Mouse (Mus musculus) subcutaneous adipose tissue, adult 2 months (tissue): ENCODE measurements around the gene Tmem138. TPM values are rescaled to one million over a fixed set of nuclear protein-coding genes. Genes with fewer than 3 reads are reported as not detected.

ENCODE experiments used
- polyA plus RNA-seq: library from polyadenylated mRNA; depleted of rRNA; stranded (reverse); fragments of >200 nt; gene quantifications from 2 replicates; pipeline ENCODE4 v1.2.3, GENCODE M21; 2012; ENCODE audit warnings: low replicate concordance; rRNA removed

Gene Tmem138
- 10.9 and 16.8 TPM in 2 replicates for polyA plus RNA-seq

GRCm38 (mm10) chr19:10576690-10577561 is at the start of gene Tmem138, which contains the start of gene Cyb561a3:
Gene Tmem138 (minus strand): TSS chr19:10577362.
Gene Cyb561a3 (plus strand): TSS chr19:10577172.

GRCm38 (mm10) chr19:10605293-10605900 is 28.2 kb upstream of the Tmem138 start, which contains the start of the genes Ddb1 and Tkfc:
Gene Ddb1 (plus strand): TSS chr19:10605327.
Gene Tkfc (minus strand): TSS chr19:10605654.

GRCm38 (mm10) chr19:10555624-10556510 is 21.3 kb downstream of the Tmem138 start, which contains the start of gene Tmem216:
Gene Tmem216 (minus strand): TSS chr19:10556238.

GRCm38 (mm10) chr19:10525910-10526309 is 51.3 kb downstream of the Tmem138 start, which contains the start of gene Sdhaf2:
Gene Sdhaf2 (minus strand): TSS chr19:10526142.

GRCm38 (mm10) chr19:10525106-10525901 is 51.9 kb downstream of the Tmem138 start, which contains the start of gene Cpsf7:
Gene Cpsf7 (plus strand): TSS chr19:10525266.

Other genes starting within 250 kb of the Tmem138 start
- gene Syt7, start 188.3 kb downstream of the Tmem138 start, polyA plus RNA-seq: 5.1 and 7.2 TPM in 2 replicates
- 0.53 and 5.3 TPM in 2 replicates for gene Lrrc10b, start 119.9 kb downstream of the Tmem138 start, polyA plus RNA-seq
- 0.40 and 0.42 TPM in 2 replicates for gene Ppp1r32, start 94.4 kb downstream of the Tmem138 start, polyA plus RNA-seq
- 32.8 and 58.4 TPM in 2 replicates for gene Cpsf7, start 52.1 kb downstream of the Tmem138 start, polyA plus RNA-seq
- gene Sdhaf2, start 51.2 kb downstream of the Tmem138 start, polyA plus RNA-seq: 40.4 and 50.3 TPM in 2 replicates
- 35.7 and 58.1 TPM in 2 replicates for gene Tmem216, start 21.1 kb downstream of the Tmem138 start, polyA plus RNA-seq
- gene Cyb561a3, start 190 bp downstream of the Tmem138 start, polyA plus RNA-seq: 39.5 and 43.1 TPM in 2 replicates
- 162 and 243 TPM in 2 replicates for gene Ddb1, start 28.0 kb upstream of the Tmem138 start, polyA plus RNA-seq
- 18.6 and 21.7 TPM in 2 replicates for gene Tkfc, start 28.3 kb upstream of the Tmem138 start, polyA plus RNA-seq
- gene Vwce, start 56.9 kb upstream of the Tmem138 start, polyA plus RNA-seq: 0.14 and 0.50 TPM in 2 replicates
- gene Pga5, start 100.7 kb upstream of the Tmem138 start, polyA plus RNA-seq: 0.64 TPM in 1 of 2 replicates, not detected in the other
- gene Vps37c, start 111.4 kb upstream of the Tmem138 start, polyA plus RNA-seq: 26.3 and 34.3 TPM in 2 replicates
- gene Cd5, start 161.6 kb upstream of the Tmem138 start, polyA plus RNA-seq: 0.68 and 0.80 TPM in 2 replicates